Mouse (Mus musculus) limb, embryonic 13.5 days (tissue): ENCODE measurements around the gene Etv6. TPM values are rescaled to one million over a fixed set of nuclear protein-coding genes. Genes with fewer than 3 reads are reported as not detected.

ENCODE experiments used
- ATAC-seq: fragments of 200-750 bp; cut with Nextera tagmentation; 2 replicates; pipeline ENCODE4 v1.8.0; 2017; ENCODE audit warnings: low read depth, moderate number of reproducible peaks, moderate TSS enrichment; ENCODE audit not compliant: low FRiP score
- H3K27ac ChIP-seq: fragments of 300-500 bp; sonication (generic); 2 replicates; pipeline ENCODE4 v1.5.1; 2015; ENCODE audit warnings: inconsistent platforms, mild to moderate bottlenecking, moderate library complexity
- H3K27me3 ChIP-seq: fragments of 300-500 bp; sonication (generic); 2 replicates; pipeline ENCODE4 v1.6.1; 2015; ENCODE audit warnings: mild to moderate bottlenecking, inconsistent platforms
- H3K36me3 ChIP-seq: fragments of 300-500 bp; sonication (generic); 2 replicates; pipeline ENCODE4 v1.6.1; 2015; ENCODE audit warnings: inconsistent platforms, mild to moderate bottlenecking, moderate library complexity
- H3K4me1 ChIP-seq: fragments of 300-500 bp; sonication (generic); 2 replicates; pipeline ENCODE4 v1.6.1; 2015; ENCODE audit warnings: inconsistent platforms
- H3K4me2 ChIP-seq: fragments of 300-500 bp; sonication (generic); replicated peaks from 2 replicates; pipeline ENCODE4 v1.6.1; 2015; ENCODE audit warnings: inconsistent platforms, mild to moderate bottlenecking, moderate library complexity
- H3K4me3 ChIP-seq: fragments of 300-500 bp; sonication (generic); 2 replicates; pipeline ENCODE4 v1.5.1; 2015; ENCODE audit warnings: moderate library complexity, mild to moderate bottlenecking, inconsistent platforms
- H3K9ac ChIP-seq: fragments of 300-500 bp; sonication (generic); 2 replicates; pipeline ENCODE4 v1.6.1; 2015; ENCODE audit warnings: mild to moderate bottlenecking, inconsistent platforms
- H3K9me3 ChIP-seq: fragments of 300-500 bp; sonication (generic); 2 replicates; pipeline ENCODE4 v1.6.1; 2016; ENCODE audit warnings: inconsistent platforms
- WGBS: fragments of 180-500 bp; shearing (Covaris S2); methylation state at CpG from one replicate; pipeline ENCODE4 v1.1.7; 2015; 5-methylcytosine and 5-hydroxymethylcytosine counted together
- polyA plus RNA-seq: library from polyadenylated mRNA; unstranded; fragments of >200 nt; fragmentation: Nextera tagmentation; extraction: Ambion mirVana; gene quantifications from 2 replicates; pipeline ENCODE4 v1.2.1, GENCODE M21; 2015

Gene Etv6
- polyA plus RNA-seq, 1 experiment from 2014 or later, result 15.4 TPM

GRCm38 (mm10) chr6:134060811-134061210, 25.3 kb downstream of the Etv6 start:
- Histone ChIP-seq H3K4me3 (no peak overlapping the region), H3K36me3 (no peaks in the 10 kb centered on the region), H3K4me2 (no peak overlapping the region), H3K9me3 (no peaks in the 10 kb centered on the region), H3K4me1 (peaks cover 42% of the 10 kb centered on the region), H3K9ac (no peak overlapping the region), H3K27ac (no peak overlapping the region), H3K27me3 (no peaks in the 10 kb centered on the region)
- ATAC-seq, result no peak
- WGBS, result 66% methylated on average over 12 of the region's 12 CpGs

- ATAC-seq, result no peak
- WGBS, result 82% methylated on average over 11 of the region's 11 CpGs
- no peak overlapping the region for H3K27ac ChIP-seq
- H3K27me3 ChIP-seq, result no peaks in the 10 kb centered on the region
- H3K9ac ChIP-seq, result no peak overlapping the region
- H3K36me3 ChIP-seq, result peaks cover 28% of the 10 kb centered on the region
- no peaks in the 10 kb centered on the region for H3K9me3 ChIP-seq
- no peak overlapping the region for H3K4me3 ChIP-seq
- H3K4me2 ChIP-seq, result no peak overlapping the region
- peaks cover 18% of the 10 kb centered on the region for H3K4me1 ChIP-seq
Measured at GRCm38 (mm10) chr6:134065018-134065725, 29.7 kb downstream of the Etv6 start.

- no peak overlapping the region for H3K4me3 ChIP-seq
- WGBS, result 65% methylated on average over 6 of the region's 6 CpGs
- peaks cover 9% of the 10 kb centered on the region for H3K4me1 ChIP-seq
- H3K27ac ChIP-seq, result no peak overlapping the region
- ATAC-seq, result no peak
- no peak overlapping the region for H3K9ac ChIP-seq
- no peaks in the 10 kb centered on the region for H3K9me3 ChIP-seq
- peaks cover 31% of the 10 kb centered on the region for H3K36me3 ChIP-seq
- H3K4me2 ChIP-seq, result no peak overlapping the region
- no peaks in the 10 kb centered on the region for H3K27me3 ChIP-seq
Measured at GRCm38 (mm10) chr6:134066112-134066511, 30.6 kb downstream of the Etv6 start.

GRCm38 (mm10) chr6:134066996-134067395, 31.5 kb downstream of the Etv6 start:
- no peak overlapping the region for H3K4me3 ChIP-seq
- peaks cover 31% of the 10 kb centered on the region for H3K36me3 ChIP-seq
- H3K4me1 ChIP-seq, result peaks cover 4% of the 10 kb centered on the region; the same call in 1 of the 2 replicates
- 86% methylated on average over 4 of the region's 4 CpGs for WGBS
- no peaks in the 10 kb centered on the region for H3K9me3 ChIP-seq
- H3K9ac ChIP-seq, result no peak overlapping the region
- ATAC-seq, result no peak
- no peak overlapping the region for H3K4me2 ChIP-seq
- no peak overlapping the region for H3K27ac ChIP-seq
- H3K27me3 ChIP-seq, result no peaks in the 10 kb centered on the region

- H3K27me3 ChIP-seq, result no peaks in the 10 kb centered on the region
- H3K4me3 ChIP-seq, result no peak overlapping the region
- peaks cover 31% of the 10 kb centered on the region for H3K36me3 ChIP-seq
- 94% methylated on average over 8 of the region's 8 CpGs for WGBS
- peaks cover 4% of the 10 kb centered on the region; the same call in 1 of the 2 replicates for H3K4me1 ChIP-seq
- H3K4me2 ChIP-seq, result no peak overlapping the region
- no peak for ATAC-seq
- no peaks in the 10 kb centered on the region for H3K9me3 ChIP-seq
- no peak overlapping the region for H3K27ac ChIP-seq
- H3K9ac ChIP-seq, result no peak overlapping the region
Measured at GRCm38 (mm10) chr6:134067536-134067935, 32.0 kb downstream of the Etv6 start.

GRCm38 (mm10) chr6:134072439-134072838, 36.9 kb downstream of the Etv6 start:
- WGBS, result 92% methylated on average over 7 of the region's 7 CpGs
- Histone ChIP-seq H3K9ac (no peak overlapping the region), H3K36me3 (peaks cover 47% of the 10 kb centered on the region), H3K4me1 (no peaks in the 10 kb centered on the region), H3K4me3 (no peak overlapping the region), H3K9me3 (no peaks in the 10 kb centered on the region), H3K4me2 (no peak overlapping the region), H3K27ac (no peak overlapping the region), H3K27me3 (no peaks in the 10 kb centered on the region)
- no peak for ATAC-seq

- H3K9ac ChIP-seq, result no peak overlapping the region
- H3K27me3 ChIP-seq, result no peaks in the 10 kb centered on the region
- ATAC-seq, result no peak
- 91% methylated on average over 6 of the region's 6 CpGs for WGBS
- no peaks in the 10 kb centered on the region for H3K4me1 ChIP-seq
- H3K36me3 ChIP-seq, result peaks cover 49% of the 10 kb centered on the region
- no peak overlapping the region for H3K4me2 ChIP-seq
- no peak overlapping the region for H3K27ac ChIP-seq
- H3K4me3 ChIP-seq, result no peak overlapping the region
- no peaks in the 10 kb centered on the region for H3K9me3 ChIP-seq
Measured at GRCm38 (mm10) chr6:134072906-134073305, 37.4 kb downstream of the Etv6 start.

- no peaks in the 10 kb centered on the region for H3K4me1 ChIP-seq
- no peak for ATAC-seq
- no peak overlapping the region for H3K4me2 ChIP-seq
- H3K27me3 ChIP-seq, result no peaks in the 10 kb centered on the region
- 89% methylated on average over 1 of the region's 1 CpGs for WGBS
- H3K9ac ChIP-seq, result no peak overlapping the region
- H3K4me3 ChIP-seq, result no peak overlapping the region
- H3K9me3 ChIP-seq, result no peaks in the 10 kb centered on the region
- H3K27ac ChIP-seq, result no peak overlapping the region
- H3K36me3 ChIP-seq, result peaks cover 35% of the 10 kb centered on the region
Measured at GRCm38 (mm10) chr6:134074353-134074752, 38.9 kb downstream of the Etv6 start.

GRCm38 (mm10) chr6:134075031-134075430, 39.5 kb downstream of the Etv6 start:
- WGBS, result 89% methylated on average over 6 of the region's 6 CpGs
- ATAC-seq, result no peak
- Histone ChIP-seq H3K36me3 (peaks cover 35% of the 10 kb centered on the region), H3K27ac (no peak overlapping the region), H3K4me2 (no peak overlapping the region), H3K4me1 (no peaks in the 10 kb centered on the region), H3K9me3 (no peaks in the 10 kb centered on the region), H3K9ac (no peak overlapping the region), H3K4me3 (no peak overlapping the region), H3K27me3 (no peaks in the 10 kb centered on the region)

GRCm38 (mm10) chr6:134078016-134078415, 42.5 kb downstream of the Etv6 start:
- no peak overlapping the region for H3K4me3 ChIP-seq
- H3K9me3 ChIP-seq, result no peaks in the 10 kb centered on the region
- ATAC-seq, result no peak
- H3K36me3 ChIP-seq, result peaks cover 28% of the 10 kb centered on the region
- no peaks in the 10 kb centered on the region for H3K27me3 ChIP-seq
- H3K27ac ChIP-seq, result no peak overlapping the region
- H3K4me1 ChIP-seq, result no peaks in the 10 kb centered on the region
- WGBS, result 91% methylated on average over 6 of the region's 6 CpGs
- no peak overlapping the region for H3K9ac ChIP-seq
- H3K4me2 ChIP-seq, result no peak overlapping the region

GRCm38 (mm10) chr6:134079112-134079511, 43.6 kb downstream of the Etv6 start:
- no peaks in the 10 kb centered on the region for H3K4me1 ChIP-seq
- no peak overlapping the region for H3K9ac ChIP-seq
- H3K27ac ChIP-seq, result no peak overlapping the region; the same call in 1 of the 2 replicates
- H3K27me3 ChIP-seq, result no peaks in the 10 kb centered on the region
- H3K4me3 ChIP-seq, result no peak overlapping the region
- peaks cover 17% of the 10 kb centered on the region for H3K36me3 ChIP-seq
- ATAC-seq, result no peak
- no peak overlapping the region for H3K4me2 ChIP-seq
- no peaks in the 10 kb centered on the region for H3K9me3 ChIP-seq
- WGBS, result 77% methylated on average over 9 of the region's 9 CpGs

GRCm38 (mm10) chr6:134079563-134079962, 44.1 kb downstream of the Etv6 start:
- Histone ChIP-seq H3K36me3 (peaks cover 15% of the 10 kb centered on the region), H3K27ac (no peak overlapping the region), H3K9me3 (no peaks in the 10 kb centered on the region), H3K4me1 (no peaks in the 10 kb centered on the region), H3K4me2 (no peak overlapping the region), H3K27me3 (no peaks in the 10 kb centered on the region), H3K4me3 (no peak overlapping the region), H3K9ac (no peak overlapping the region)
- ATAC-seq, result no peak
- 91% methylated on average over 2 of the region's 2 CpGs for WGBS

GRCm38 (mm10) chr6:134080946-134081345, 45.4 kb downstream of the Etv6 start:
- H3K9ac ChIP-seq, result no peak overlapping the region
- 93% methylated on average over 5 of the region's 5 CpGs for WGBS

More at GRCm38 (mm10) chr6:134080946-134081345, 45.4 kb downstream of the Etv6 start:
- Histone ChIP-seq H3K27me3 (no peaks in the 10 kb centered on the region), H3K36me3 (peaks cover 11% of the 10 kb centered on the region), H3K9me3 (no peaks in the 10 kb centered on the region), H3K27ac (no peak overlapping the region), H3K4me3 (no peak overlapping the region), H3K4me2 (no peak overlapping the region), H3K4me1 (peaks cover 1% of the 10 kb centered on the region; the same call in 1 of the 2 replicates)
- no peak for ATAC-seq
